Mouse (Mus musculus): ENCODE data around the gene Inmt. TPM values are rescaled to one million over a fixed set of nuclear protein-coding genes. Genes with fewer than 3 reads are reported as not detected.

The Inmt gene
- polyA plus RNA-seq, 1 experiment from 2014 or later = 256 TPM

DNA sequence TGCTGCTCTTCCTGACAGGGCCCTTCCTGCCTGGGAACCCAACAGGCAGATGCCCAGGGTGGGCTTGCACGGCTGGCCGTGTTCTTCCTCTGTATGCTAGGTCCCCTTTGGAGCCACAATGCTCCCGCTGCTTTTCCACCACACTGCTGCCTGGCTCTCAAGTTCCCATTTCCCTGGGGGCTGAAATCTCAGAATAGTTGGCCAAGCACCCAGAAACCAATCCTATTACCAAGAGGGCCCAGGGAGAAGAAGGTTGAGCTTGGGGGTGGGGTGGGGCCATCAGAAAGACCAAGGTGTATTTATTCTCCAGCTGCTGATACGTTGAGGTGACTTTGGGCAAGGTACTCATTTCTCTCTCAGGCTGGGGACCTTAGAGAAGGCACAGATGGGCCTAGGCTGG lies 43.5 kb downstream of the Inmt start:
- no peaks in the 10 kb centered on the region for H3K27me3 ChIP-seq (replicated peaks; ENCODE audit: insufficient read depth, low read length)
- ATAC-seq (no peak), DNase-seq (ENCODE audit: low spot score) (no peak)
- H3K9me3 ChIP-seq (ENCODE audit: low read length) = no peaks in the 10 kb centered on the region
- no peak overlapping the region for H3K4me3 ChIP-seq (ENCODE audit: low read depth, low read length)
- no peak overlapping the region for H3K9ac ChIP-seq (replicated peaks; ENCODE audit: low read depth)
- TF ChIP-seq CTCF (IDR thresholded peaks at IDR 0.05) (no peak), EP300 (IDR thresholded peaks at IDR 0.05) (no peak)
- H3K36me3 ChIP-seq (ENCODE audit: insufficient read depth, low read length) = no peaks in the 10 kb centered on the region
- no peak overlapping the region for H3K27ac ChIP-seq (ENCODE audit: low read length)
- 66% methylated on average over 4 of the region's 4 CpGs for WGBS
- no peaks in the 10 kb centered on the region for H3K4me1 ChIP-seq (ENCODE audit: insufficient read depth, low read depth, low read length)
- no peak overlapping the region for H3K4me2 ChIP-seq (replicated peaks; ENCODE audit: low read depth, low read length)

- Histone ChIP-seq H3K4me1 (ENCODE audit: insufficient read depth, low read depth, low read length) (no peaks in the 10 kb centered on the region), H3K27ac (ENCODE audit: low read length) (no peak overlapping the region), H3K9ac (replicated peaks; ENCODE audit: low read depth) (no peak overlapping the region), H3K27me3 (replicated peaks; ENCODE audit: insufficient read depth, low read length) (no peaks in the 10 kb centered on the region), H3K4me2 (replicated peaks; ENCODE audit: low read depth, low read length) (no peak overlapping the region), H3K9me3 (ENCODE audit: low read length) (no peaks in the 10 kb centered on the region), H3K4me3 (ENCODE audit: low read depth, low read length) (no peak overlapping the region), H3K36me3 (ENCODE audit: insufficient read depth, low read length) (no peaks in the 10 kb centered on the region)
- TF ChIP-seq EP300 (IDR thresholded peaks at IDR 0.05) = no peak
- TF ChIP-seq CTCF (IDR thresholded peaks at IDR 0.05) = no peak
- ATAC-seq (no peak), DNase-seq (ENCODE audit: low spot score) (no peak)
- WGBS = 30% methylated on average over 6 of the region's 6 CpGs
These were observed 44.2 kb downstream of the Inmt start for GRCm38 (mm10) chr6:55130631-55131030.

DNA sequence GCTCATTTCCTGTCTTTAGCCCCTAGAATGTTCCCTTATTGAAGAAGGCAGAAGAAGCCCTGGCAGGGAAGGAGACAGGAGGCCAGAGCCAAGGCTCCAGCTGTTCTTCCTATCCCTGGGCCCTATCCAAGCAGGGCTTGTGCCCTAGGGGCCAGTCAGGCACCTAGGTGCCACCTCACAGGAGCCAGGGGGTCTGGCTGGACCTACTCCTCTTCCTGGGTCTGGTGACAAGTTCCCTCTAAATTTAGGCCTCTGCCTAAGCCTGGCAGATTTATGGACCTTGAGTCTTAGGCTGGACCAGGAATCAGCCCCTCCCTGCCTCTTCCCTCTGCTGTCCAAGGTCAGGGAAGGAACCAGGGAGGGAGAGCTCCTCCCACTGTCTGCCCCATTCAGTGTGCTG lies 46.5 kb downstream of the Inmt start:
- H3K4me2 ChIP-seq (replicated peaks; ENCODE audit: low read depth, low read length) = no peak overlapping the region
- H3K9ac ChIP-seq (replicated peaks; ENCODE audit: low read depth) = no peak overlapping the region
- no peaks in the 10 kb centered on the region for H3K36me3 ChIP-seq (ENCODE audit: insufficient read depth, low read length)
- no peak for DNase-seq (ENCODE audit: low spot score)
- H3K27ac ChIP-seq (ENCODE audit: low read length) = no peak overlapping the region
- no peak for ATAC-seq
- TF ChIP-seq CTCF (IDR thresholded peaks at IDR 0.05) = no peak
- TF ChIP-seq EP300 (IDR thresholded peaks at IDR 0.05) = no peak
- no peaks in the 10 kb centered on the region for H3K9me3 ChIP-seq (ENCODE audit: low read length)
- H3K4me3 ChIP-seq (ENCODE audit: low read depth, low read length) = no peak overlapping the region
- no peaks in the 10 kb centered on the region for H3K4me1 ChIP-seq (ENCODE audit: insufficient read depth, low read depth, low read length)
- H3K27me3 ChIP-seq (replicated peaks; ENCODE audit: insufficient read depth, low read length) = no peaks in the 10 kb centered on the region

DNA sequence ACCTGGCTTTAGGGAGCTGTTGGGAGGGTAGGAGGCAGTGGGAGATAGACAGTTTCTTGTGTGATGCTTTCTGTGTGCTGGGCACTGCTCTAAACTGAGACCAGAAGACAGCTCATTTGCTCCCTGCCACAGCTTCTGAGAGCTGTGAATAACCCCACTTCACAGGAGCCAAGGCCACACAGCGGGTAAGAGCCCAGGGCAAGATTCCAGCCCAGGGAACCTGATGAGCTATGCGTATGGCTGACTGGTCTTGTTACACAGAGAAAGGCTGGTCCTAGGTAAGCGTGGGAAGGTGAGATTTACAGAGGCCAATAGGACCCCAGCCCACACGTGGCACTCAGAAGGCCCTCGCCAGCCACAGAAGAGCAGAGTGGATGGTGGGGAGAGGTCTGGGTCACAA lies 48.3 kb downstream of the Inmt start:
- Histone ChIP-seq H3K36me3 (ENCODE audit: insufficient read depth, low read length) (no peaks in the 10 kb centered on the region), H3K4me1 (ENCODE audit: insufficient read depth, low read depth, low read length) (no peaks in the 10 kb centered on the region), H3K9me3 (ENCODE audit: low read length) (no peaks in the 10 kb centered on the region), H3K4me3 (ENCODE audit: low read depth, low read length) (no peak overlapping the region), H3K27ac (ENCODE audit: low read length) (no peak overlapping the region), H3K9ac (replicated peaks; ENCODE audit: low read depth) (no peak overlapping the region), H3K27me3 (replicated peaks; ENCODE audit: insufficient read depth, low read length) (no peaks in the 10 kb centered on the region), H3K4me2 (replicated peaks; ENCODE audit: low read depth, low read length) (no peak overlapping the region)
- TF ChIP-seq EP300 (IDR thresholded peaks at IDR 0.05) = no peak
- no peak for TF ChIP-seq CTCF (IDR thresholded peaks at IDR 0.05)
- ATAC-seq (no peak), DNase-seq (ENCODE audit: low spot score) (no peak)
- 74% methylated on average over 5 of the region's 5 CpGs for WGBS

GRCm38 (mm10) chr6:55123056-55123455 lies 51.8 kb downstream of the Inmt start:
- 21% methylated on average over 4 of the region's 4 CpGs for WGBS
- DNase-seq (ENCODE audit: low spot score) = peak; percentile 15
- no peaks in the 10 kb centered on the region for H3K4me1 ChIP-seq (ENCODE audit: insufficient read depth, low read depth, low read length)
- no peak overlapping the region for H3K9ac ChIP-seq (replicated peaks; ENCODE audit: low read depth)
- H3K27ac ChIP-seq (ENCODE audit: low read length) = no peak overlapping the region
- H3K9me3 ChIP-seq (ENCODE audit: low read length) = no peaks in the 10 kb centered on the region
- H3K27me3 ChIP-seq (replicated peaks; ENCODE audit: insufficient read depth, low read length) = no peaks in the 10 kb centered on the region; the same call in 1 of the 2 replicates
- H3K4me3 ChIP-seq (ENCODE audit: low read depth, low read length) = no peak overlapping the region
- H3K36me3 ChIP-seq (ENCODE audit: insufficient read depth, low read length) = no peaks in the 10 kb centered on the region
- H3K4me2 ChIP-seq (replicated peaks; ENCODE audit: low read depth, low read length) = no peak overlapping the region
- peak; percentile 40; the same call in 1 of the 2 replicates for ATAC-seq
- TF ChIP-seq CTCF (IDR thresholded peaks at IDR 0.05) = no peak
- TF ChIP-seq EP300 (IDR thresholded peaks at IDR 0.05) = no peak

Other genes with a start within 250 kb of the Inmt start
- gene Nod1, start 202.4 kb downstream of the Inmt start, polyA plus RNA-seq (2015; fragmentation: Nextera tagmentation; extraction: Ambion mirVana) = 12.7 and 14.4 TPM in 2 replicates
- 6.9 and 8.7 TPM in 2 replicates for gene Ggct, start 182.1 kb downstream of the Inmt start, polyA plus RNA-seq (2015; fragmentation: Nextera tagmentation; extraction: Ambion mirVana)
- 70.9 and 76.0 TPM in 2 replicates for gene Gars, start 137.0 kb downstream of the Inmt start, polyA plus RNA-seq (2015; fragmentation: Nextera tagmentation; extraction: Ambion mirVana)
- 0.17 and 0.38 TPM in 2 replicates for gene Crhr2, start 42.0 kb downstream of the Inmt start, polyA plus RNA-seq (2015; fragmentation: Nextera tagmentation; extraction: Ambion mirVana)
- gene Mindy4, start 28.3 kb upstream of the Inmt start, polyA plus RNA-seq (2015; fragmentation: Nextera tagmentation; extraction: Ambion mirVana) = 14.4 and 15.5 TPM in 2 replicates
- 514 and 711 TPM in 2 replicates for gene Aqp1, start 161.4 kb upstream of the Inmt start, polyA plus RNA-seq (2015; fragmentation: Nextera tagmentation; extraction: Ambion mirVana)
- gene Ghrhr, start 201.3 kb upstream of the Inmt start, polyA plus RNA-seq (2015; fragmentation: Nextera tagmentation; extraction: Ambion mirVana) = 0.12 TPM in 1 of 2 replicates, not detected in the other

Data from lung, postnatal 0 days (tissue).